Mouse (Mus musculus): Measurements from ENCODE around the gene Mrpl22.
"Not testable (repeated sequence)": the region's sequence is repeated elsewhere in the genome, so short reads cannot be mapped to it uniquely, and the experiment has no call there.

Gene Mrpl22

DNA sequence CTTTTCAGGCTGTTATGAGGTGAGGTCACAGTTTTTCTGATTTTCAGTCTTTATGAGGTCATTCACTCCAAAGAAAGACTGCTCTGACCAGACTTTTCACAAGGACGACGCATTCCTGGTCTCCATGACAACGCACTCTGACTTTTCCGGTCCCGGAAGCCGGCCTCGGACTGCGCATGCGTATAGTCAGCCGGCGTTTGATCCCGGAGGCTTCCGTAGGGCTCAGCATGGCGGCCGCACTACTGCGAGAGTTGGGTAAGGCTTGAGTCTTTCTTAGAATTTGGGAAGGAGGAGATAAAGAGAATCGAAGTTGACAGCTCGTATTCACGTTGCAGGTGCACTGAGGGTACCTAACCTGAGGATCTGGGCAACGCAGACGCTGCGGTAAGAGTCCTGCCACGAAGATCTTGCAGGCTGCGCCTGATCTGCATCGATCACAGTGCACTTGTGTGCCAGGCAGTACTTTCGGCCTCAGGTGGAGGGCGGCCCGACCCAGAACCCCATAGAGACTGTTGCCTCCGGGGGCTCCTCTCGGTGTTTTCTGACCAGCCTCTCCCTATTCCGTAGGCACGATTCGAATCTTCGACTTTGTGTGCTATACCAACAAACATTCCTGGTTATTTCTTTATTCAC lies at the start of gene Mrpl22:
Gene Mrpl22 (plus strand): TSS at position 203 of the 633 bp plus-strand sequence.
- peak; percentile 97 to 98 for DNase-seq (ENCODE audit: low spot score in 2 of 2)

DNA sequence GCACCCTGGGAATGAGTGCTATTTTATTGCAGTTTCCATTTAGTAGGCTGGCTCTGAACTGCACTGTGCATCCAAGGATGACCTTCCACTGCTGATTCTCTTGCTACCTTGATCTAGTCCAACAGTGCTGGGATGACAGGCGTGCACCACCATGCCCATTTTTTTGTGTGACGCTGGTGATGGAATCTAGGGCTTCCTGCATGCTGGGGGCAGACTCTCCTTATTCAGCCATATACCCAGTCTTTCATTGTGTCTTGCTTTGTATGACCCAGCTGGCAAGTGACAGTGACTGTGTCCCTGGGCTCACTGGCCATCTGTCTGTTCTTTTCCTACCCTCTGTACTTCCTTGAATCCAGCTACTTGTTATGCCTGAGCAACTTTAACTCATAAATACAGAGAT lies 47.8 kb upstream of the Mrpl22 start:
- DNase-seq (ENCODE audit: low spot score in 2 of 2), result no peak

DNA sequence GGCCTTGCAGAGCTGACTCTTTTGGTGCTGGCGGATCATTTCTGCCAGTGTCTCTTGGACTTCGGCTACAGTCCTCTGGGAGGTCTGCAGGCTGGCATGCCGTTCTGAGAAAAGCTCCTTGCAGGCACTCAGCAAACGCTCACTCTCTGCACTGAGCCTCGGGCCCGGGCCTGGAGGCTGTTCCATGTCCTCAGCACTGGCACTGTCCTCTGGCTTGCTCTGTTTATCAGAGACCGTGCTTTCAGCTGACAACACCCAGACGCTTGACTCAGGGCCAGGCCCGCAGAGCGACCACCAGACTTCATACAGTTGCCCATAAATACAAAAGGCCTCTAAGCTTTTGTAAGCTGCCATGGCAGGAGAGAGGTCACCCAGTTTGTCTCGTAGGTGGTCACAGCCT lies 46.4 kb upstream of the Mrpl22 start:
- DNase-seq (ENCODE audit: low spot score in 2 of 2), result no peak

DNA sequence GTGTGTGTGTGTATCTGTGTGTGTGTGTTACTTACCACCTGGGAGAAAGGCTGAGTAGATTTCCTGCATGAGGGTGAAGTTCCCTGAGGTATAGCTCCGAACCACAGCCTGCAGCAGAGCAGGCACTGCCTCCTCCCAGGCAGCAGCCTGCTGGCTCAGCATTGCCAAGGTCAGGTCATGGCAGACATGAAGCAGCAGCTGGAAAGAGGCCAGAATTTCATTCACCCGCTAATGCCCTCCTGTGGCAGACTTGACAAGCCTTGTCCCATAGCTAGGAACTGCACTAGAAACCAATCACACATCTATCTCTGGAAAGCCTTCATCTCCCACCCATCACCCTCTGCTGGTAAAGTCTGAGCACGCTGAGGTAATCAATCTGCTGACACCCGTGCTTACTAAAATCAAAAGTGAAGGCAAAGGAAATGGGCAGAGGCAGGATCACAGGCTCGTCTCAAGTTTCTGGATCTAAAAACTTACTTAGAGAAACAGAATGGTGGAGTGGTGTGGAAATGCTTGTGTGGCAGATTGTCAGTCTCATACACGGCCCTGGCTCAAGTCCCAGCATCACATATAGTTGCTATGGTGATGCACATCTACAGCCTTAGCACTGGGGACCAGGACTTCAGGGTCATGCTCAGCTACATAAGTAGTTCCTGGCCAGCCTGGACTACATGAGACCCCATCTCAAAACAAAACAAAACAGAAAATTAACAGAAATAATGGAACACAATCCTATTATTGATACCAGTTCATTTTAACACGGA lies 44.9 kb upstream of the Mrpl22 start:
- DNase-seq (ENCODE audit: low spot score in 2 of 2), result peak; percentile 57 to 61

DNA sequence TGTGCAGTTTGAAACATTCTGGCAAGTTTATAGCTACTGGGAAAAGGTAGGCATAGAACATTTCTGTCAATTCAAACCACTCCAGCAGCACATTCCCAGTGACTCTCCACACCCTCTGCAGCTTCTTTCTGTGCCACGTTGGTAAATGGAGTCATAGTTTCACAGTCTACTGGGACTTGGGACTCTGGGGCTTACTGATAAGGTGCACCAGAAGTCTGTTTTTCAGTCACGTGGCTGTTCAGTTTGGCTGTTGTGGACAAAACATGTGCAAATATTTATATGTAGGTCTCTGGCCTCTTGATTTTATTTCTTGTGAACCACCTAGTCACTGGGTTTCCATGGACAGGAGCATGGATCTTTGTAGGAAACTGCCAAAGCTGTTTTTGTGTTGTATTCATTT lies 43.9 kb upstream of the Mrpl22 start:
- DNase-seq (ENCODE audit: low spot score in 2 of 2), result no peak

DNA sequence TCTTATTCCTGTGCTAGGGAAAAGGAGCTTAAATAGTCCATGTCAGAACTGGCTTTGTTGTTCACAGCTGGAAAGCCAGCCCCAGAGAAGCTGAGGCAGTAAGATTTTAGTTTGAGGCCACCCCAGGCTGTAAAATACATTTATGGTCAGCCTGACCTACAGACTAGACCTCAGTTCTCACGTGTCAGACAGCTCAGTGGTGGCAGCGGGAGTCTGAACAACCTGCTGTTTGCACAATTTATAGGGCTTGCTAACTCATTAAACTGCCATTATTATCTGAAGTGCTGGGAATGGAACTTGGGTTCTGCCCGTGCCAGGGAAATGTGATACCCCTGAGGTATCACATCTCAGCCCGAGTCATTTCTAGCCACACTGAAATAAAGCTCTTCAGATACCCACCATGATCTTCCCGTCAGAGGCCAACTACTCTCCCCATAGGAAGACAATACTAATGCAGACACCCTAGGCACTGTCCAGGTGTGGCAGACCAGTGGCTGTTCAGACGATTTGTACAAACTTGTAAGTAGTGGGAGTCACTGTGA lies 42.1 kb upstream of the Mrpl22 start:
- no peak for DNase-seq (ENCODE audit: low spot score in 2 of 2)

DNA sequence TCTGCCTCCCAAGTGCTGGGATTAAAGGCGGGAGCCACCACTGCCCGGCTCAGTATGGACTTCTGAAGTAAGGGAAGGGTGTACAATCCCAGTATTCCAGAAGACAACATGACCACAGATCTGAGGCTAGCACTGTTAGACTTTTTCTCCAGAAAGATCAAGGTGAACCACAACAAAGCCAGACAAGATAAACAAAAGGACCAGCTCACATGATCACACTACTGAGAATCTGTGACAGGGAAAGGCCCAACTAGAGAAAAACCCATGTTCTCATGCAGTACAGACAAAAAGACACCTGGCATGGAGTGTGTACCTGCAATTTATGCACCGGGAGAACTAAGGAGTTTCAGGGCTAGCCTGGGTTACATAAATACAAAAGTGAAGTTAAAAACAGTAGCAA lies 39.4 kb upstream of the Mrpl22 start:
- DNase-seq (ENCODE audit: low spot score in 2 of 2), result no peak

DNA sequence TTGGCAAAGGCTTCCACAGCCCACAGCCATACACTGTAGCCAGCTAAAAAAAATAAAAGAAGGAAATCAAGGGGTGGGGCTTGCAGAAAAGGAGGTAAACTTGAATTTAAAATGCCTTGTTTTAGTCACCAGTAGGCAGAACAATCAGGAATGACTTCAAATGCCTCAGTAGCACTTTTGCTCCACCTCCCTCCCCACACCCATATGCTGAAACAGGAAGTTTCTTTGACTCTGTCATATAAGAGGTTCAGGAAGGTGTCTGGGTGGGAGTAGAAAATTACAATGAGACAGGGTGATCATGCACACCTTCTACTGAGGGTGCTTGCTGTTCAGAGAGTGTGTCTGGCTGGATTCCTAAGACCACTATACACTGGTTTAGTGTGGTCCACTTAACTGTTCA lies 36.6 kb upstream of the Mrpl22 start:
- no peak for DNase-seq (ENCODE audit: low spot score in 2 of 2)

DNA sequence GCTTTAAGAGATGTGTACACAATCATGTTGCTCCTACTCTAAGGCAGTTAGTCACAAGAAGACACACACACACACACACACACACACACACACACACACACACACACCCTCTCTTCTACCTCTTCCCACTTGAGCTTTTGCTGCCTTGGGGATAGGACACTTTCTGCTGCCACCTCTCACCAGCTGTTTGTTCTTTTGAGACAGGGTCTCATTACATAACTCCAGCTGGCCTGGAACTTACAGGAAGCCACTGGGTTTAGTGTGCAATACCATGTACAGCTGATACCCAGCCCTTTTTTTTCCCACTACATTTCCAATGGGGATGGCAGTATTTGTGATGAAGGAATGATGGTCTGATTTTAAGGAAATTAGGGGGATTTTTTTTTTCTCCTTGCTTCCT lies 36.2 kb upstream of the Mrpl22 start:
- DNase-seq (ENCODE audit: low spot score in 2 of 2), result no peak

DNA sequence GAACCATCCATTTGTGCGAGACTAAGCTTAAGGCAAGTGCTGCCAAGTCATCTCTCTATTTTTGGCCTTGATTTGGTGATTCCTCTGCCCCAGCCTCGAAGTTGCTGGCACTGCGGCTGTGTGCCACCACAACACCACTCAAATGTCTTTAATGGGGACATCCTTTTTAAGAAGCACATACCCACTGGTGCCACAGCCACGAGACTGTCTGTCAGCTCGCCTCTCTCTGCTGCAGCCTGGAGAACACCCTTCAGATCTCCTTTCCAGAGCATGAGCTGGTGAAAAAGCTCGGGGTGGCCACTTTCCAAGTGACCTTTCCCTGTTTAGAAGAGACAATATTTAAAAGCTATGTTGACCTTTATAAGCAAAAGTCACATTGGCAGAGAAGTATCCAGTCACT lies 34.8 kb upstream of the Mrpl22 start:
- DNase-seq (ENCODE audit: low spot score in 2 of 2), result no peak

DNA sequence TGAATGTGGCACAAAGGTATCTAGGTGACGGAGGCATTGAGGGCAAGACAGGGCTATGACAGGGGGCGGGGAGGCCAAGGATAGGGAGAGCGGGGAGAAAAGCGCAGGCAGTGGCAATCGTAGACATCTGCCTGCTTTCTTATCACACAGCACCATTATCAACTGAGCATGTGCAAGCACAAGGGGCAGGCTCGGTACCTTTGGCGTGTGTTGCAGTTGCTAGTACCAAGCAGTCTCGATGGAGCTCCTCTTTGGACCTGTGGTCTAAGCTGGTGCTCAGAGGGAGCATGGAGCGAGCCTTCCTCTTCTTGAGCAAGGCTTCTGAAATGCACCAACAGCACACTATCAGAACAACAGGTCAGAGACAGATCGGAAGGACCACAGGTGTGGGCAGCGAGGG lies 32.6 kb upstream of the Mrpl22 start:
- DNase-seq (ENCODE audit: low spot score in 2 of 2), result no peak

DNA sequence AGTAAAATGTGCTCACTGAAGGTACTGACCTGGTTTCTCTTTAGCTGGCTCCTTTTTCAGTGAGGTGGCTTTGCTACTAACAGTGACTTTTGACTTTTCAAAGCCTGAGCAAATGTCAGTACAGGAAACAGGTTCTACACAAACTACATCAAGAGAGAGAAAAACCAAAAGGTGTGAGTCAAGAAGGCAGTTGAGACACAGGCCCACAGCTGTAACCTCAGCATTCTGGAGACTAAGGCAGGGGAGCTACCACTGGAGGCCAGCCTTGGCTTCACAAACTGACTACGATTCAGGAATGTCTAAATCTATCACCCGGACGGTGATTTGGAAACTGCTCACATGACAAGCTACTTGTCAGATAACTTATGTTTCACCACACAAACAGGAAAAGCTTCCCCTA lies 32.0 kb upstream of the Mrpl22 start:
- no peak for DNase-seq (ENCODE audit: low spot score in 2 of 2)

DNA sequence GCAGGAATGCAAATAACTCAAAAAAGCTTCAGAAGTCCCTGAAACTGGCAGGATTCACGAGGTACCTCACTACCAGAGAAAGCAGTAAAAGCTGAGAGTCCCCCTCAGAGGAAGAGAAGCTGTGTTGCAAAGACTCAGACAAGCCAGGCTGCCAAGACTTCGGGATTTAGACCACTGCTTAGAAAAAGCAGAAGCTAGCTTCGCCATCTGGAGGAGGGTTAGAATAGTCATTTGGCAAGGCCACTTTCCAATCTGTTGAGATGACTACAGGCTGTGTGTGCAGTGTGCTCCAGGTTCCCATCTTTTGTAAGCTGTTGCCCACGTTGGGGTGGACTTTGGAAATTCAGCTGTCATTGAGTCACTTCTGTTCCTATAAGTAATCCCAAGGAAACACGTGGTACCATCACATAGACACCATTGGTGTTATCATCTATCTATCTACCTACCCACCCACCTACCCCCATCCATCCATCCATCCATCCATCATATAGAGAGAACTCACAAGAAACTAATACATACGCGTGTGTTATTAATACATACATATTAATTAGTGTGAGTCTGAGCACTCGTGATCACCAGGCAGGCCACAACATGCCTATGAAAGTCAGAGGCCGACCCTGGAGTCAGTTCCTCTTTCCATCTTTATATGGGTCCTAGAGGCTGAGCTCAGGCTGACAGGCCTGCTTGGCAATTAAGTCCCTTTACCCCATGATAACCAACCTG lies 27.6 kb upstream of the Mrpl22 start:
- DNase-seq (ENCODE audit: low spot score in 2 of 2), result peak; percentile 67 to 84

DNA sequence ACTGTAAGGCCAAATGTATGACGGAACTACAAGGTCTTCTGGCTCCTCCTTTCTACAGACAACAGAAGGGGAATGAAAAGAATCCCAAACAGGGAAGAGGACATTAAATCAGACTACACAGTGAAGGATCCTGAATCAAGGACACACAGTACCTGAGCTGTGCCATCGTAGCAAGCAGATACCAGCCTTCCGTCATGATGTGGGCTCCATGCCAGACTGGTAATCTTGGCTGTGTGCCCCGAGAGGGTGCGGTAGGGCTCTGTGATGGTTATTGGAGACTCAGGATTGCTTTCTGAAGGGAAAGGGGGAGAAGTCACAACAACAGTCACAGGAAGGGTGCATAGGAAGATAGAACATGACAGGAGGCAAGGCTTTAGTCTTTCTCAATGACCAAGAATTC lies 25.2 kb upstream of the Mrpl22 start:
- DNase-seq (ENCODE audit: low spot score in 2 of 2), result no peak

DNA sequence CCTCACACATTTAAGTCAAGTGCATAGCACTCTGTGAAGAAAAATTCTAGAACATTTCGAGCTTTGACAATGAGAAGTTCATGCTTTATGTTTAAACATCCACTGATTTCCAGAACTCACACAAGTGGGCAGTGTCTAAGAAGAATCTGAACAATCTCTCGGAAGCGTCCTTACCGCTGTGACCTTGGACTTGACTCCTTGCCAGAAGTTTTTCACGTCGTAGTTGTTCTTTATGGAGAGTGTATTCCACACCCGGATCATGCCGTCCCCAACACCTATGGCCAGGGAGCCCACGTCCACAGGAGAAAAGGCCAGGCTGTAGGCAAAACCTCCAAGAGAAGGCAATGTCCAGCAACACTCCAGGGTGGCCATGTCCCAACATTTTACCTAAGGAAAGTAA lies 16.0 kb upstream of the Mrpl22 start:
- no peak for DNase-seq (ENCODE audit: low spot score in 2 of 2)

DNA sequence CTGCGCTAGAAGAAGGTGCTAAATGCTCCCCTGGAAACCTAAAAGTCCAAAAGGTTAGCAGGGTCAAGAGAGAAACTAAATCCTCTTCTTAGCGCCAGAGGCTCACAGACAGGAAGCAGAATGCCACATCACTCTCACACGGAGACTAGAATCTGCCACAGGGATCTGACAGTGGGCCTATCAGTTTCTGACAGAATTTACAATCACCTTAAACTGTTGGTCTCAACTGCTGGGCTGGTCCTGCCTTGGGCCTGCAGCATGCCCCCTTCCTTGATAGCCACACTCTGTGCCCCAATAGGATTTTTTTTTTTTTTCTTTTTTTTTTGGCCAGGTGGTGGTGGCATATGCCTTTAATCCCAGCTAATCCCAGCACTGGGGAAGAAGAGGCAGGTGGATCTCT lies 14.6 kb upstream of the Mrpl22 start:
- DNase-seq (ENCODE audit: low spot score in 2 of 2), result no peak

DNA sequence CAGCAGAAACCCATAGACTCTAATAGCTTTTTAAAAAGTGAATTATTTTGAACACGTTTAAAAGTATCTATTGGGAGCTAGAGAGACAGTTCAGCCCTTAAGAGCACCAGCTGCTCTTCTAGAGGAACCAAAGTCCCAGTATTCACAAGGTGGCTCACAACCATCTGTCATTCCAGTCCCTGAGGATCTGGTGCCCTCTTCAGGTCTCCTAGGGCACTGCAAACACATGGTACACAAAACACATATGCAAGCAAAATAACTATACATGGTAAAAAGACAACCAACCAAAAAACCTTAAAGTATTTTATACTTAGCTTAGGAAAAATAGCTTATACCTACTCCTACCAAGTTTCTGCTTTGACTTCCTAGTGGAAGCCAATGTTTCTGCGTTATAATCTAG lies 6.4 kb upstream of the Mrpl22 start:
- DNase-seq (ENCODE audit: low spot score in 2 of 2), result no peak

DNA sequence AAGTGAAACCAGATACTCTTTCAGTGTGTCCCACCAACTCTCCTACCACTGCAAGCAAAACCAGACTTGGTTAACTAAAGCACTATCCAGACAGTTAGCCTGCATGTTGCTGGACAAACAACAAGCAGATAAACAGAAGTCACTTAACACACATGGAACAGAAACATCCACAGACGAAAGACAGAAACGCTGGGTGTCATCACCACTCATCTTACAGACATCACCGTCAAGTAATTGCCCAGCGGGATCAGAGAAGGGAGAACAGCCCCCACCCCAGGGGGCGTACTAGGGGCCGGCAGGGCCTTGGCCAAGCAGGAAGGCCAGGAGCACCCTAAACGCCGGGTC lies 3.7 kb upstream of the Mrpl22 start:
- DNase-seq (ENCODE audit: low spot score in 2 of 2), result no peak

DNA sequence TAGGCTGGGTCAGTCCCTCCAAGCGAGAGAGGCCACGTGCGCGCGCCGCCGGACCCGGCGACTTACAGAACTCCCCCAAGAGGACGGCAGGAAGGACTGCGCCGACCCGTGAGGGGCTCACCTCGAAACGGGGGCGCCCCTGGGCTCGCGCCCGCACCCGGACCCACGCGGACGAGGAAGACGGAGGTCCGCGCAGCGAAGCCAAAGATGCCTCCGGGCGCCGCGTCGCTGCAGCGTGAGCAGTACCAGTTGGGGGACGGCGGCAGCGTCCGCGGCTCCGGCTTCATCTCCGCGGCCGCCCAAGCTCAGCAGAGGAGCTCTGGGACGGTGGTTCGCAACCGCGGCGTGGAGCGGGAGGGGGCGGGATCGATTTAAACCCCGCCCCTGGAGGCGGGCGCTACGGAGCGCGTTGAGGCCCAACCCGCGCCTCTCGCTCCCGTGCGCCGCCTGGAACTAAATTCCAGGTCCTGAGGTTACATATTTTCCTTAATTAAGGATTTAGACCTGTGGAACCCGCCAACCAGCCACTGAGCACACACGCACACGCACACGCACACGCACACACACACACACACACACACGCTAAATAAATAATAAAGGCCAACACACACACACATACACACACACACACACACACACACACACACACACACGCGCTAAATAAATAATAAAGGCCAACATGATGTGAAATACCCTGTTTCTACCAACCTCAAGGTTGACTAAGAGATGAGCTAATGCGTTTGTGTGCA lies 3.1 kb upstream of the Mrpl22 start, which contains the start of gene Gemin5:
Gene Gemin5 (minus strand): TSS at position 373 of the 749 bp plus-strand sequence.
- DNase-seq (ENCODE audit: low spot score in 2 of 2), result peak; percentile 91 to 92

DNA sequence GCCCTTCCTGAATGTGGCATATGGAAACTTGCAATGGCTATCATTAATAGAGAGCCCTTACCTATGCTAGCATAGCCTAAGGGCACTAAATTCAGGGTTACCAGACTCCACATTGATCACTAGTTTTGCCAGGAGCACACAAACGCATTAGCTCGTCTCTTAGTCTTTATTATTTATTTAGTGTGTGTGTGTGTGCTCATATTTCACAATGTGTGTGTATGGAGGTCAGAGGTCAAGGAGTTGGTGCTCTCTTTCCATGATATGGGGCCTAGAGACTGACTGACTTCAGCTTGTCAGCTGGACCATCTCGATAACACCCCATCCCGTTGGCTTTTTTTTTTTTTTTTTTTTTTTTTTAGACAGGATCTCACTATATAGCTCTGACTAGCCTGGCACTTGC lies 1.8 kb upstream of the Mrpl22 start:
- DNase-seq (ENCODE audit: low spot score in 2 of 2), result no peak

DNA sequence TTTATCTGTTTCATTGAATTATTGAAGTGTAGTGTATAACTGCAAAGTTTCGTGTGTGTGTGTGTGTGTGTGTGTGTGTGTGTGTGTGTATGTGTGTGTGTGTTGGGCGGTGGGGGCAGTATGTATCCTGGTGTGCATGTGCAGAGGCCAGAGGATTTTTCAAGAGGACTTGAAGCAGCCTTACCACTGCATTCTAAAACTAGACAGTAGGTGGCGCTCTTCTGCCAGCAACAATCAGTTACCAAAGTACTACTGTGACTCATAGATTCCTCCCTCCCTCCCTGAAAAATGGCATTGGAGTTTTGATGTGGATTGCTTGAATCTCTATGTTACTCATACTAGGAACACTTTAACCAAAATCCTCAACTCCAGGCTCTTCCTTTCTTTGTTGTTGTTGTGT lies 8.1 kb downstream of the Mrpl22 start:
- DNase-seq (ENCODE audit: low spot score in 2 of 2), result peak; percentile 85 to 86

DNA sequence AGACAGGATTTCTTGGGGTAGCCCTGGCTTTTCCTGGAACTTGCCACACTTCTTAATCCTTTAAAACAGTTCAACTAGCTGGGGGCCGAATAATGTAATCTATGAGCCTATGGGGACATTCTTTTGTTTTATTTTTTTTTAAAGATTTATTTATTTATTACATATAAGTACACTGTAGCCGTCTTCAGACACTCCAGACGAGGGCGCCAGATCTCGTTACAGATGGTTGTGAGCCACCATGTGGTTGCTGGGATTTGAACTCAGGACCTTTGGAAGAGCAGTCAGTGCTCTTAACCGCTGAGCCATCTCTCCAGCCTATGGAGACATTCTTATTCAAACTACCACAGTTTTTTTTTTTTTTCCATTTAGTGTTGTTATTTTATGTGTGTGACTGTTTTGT lies 8.5 kb downstream of the Mrpl22 start:
- DNase-seq (ENCODE audit: low spot score in 2 of 2), result not testable (repeated sequence)

Data from right cerebral cortex, postnatal 10 days (tissue).